Mouse (Mus musculus) heart, adult 18-20 months (tissue): ENCODE measurements around the gene Arhgap15. TPM values are rescaled to one million over a fixed set of nuclear protein-coding genes. Genes with fewer than 3 reads are reported as not detected.

Experiments
- DNase-seq, 2 experiments: peaks; one replicate each; pipeline ENCODE4 v3.0.0; 2021 to 2022; ENCODE audit warnings: mixed read lengths in 1 of 2
- total RNA-seq, 2 experiments: library from RNA; stranded (reverse); gene quantifications; 2 replicates each; pipeline ENCODE4 v1.2.3; 2021

Gene Arhgap15
- total RNA-seq, 2 experiments from 2014 or later: 0.62 to 2.1 TPM

DNA sequence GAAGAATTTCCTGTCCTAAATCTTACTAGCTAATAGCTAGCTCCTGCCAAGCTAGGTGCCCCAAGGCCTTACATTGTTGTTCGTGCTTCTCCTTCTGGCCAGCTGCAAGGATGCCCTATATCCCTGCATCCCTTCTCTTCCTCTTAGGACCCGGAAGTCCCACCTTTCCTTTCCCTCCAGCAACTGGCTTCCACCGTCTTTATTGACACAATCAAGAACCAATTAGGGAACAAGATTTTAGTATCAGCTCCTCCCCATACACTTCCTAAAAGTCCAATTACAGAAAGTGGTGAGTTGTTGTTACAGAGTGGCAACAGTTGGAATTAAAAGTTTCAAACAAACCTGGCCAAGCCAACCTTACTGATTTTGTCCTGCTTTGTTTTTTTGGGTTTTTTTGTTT, 183.1 kb downstream of the Arhgap15 start:
- no peak for DNase-seq

DNA sequence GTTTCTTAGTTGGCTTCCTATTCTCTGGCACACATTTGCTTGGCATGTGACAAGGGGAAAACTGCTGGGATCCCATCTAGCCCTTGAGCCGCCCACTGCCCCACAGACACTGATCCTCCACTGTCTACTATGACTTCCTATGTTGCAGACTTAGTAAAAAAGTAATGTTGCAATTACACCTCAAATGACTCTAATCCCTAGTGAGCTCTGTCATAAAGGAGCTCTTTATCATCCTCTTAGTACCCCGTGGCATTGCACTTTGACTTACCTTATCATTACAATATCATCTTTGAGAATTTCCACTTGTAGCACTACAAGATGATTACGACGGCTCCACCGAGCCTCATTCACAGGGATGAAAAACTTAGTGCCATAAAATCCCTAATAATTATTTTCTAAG, 190.6 kb downstream of the Arhgap15 start:
- no peak for DNase-seq

DNA sequence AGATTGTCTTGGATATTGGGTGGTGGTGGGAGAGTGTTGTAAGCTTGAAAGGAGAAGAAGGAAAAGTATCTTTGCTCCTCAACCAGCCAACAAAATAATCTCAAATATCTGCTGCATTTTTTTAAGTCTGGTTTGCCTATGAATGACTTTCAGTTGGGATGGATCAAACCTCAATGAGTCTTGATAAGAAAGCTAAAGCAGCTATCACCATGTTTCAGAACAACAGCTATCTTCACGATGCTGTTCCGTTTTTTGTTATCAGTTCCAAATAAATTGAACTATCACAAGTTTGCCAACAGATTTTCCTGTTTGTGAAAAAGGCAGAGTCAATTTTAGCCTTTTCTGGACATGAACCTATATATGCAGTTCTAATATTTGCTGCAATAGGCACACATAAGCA, 197.1 kb downstream of the Arhgap15 start:
- no peak for DNase-seq

DNA sequence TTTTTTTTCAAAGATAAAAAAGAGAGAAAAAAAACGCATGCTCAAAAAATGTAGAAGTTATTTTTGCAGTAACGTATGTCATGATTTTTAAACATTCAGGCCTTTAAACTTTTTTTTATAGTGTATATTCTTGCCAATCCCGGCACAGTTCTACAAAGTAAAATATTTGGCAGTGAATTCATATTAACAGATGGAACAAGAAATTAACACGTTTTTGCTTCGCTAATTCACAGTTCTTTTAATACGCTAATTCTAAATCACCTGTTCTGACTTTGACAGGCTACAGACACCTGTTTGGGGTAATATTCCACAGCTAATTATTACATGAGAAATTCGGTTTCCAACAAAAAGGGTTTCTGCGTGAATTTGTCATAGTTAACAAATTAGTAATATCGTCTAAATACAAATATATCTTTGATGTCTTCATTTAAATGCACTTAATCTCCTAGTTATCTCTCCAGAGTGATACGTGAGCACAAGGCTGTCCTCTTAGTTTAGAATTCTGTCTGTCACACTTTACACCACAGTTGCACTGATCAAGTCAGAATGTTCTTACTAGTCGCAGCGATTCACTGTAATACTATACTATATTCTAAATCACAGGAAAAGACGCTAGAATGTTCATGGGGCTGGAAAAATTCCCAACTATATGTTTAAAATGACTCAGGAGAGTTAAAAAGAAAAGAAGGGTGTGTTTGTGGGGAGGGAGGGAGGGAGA, 201.3 kb downstream of the Arhgap15 start:
- no peak for DNase-seq

DNA sequence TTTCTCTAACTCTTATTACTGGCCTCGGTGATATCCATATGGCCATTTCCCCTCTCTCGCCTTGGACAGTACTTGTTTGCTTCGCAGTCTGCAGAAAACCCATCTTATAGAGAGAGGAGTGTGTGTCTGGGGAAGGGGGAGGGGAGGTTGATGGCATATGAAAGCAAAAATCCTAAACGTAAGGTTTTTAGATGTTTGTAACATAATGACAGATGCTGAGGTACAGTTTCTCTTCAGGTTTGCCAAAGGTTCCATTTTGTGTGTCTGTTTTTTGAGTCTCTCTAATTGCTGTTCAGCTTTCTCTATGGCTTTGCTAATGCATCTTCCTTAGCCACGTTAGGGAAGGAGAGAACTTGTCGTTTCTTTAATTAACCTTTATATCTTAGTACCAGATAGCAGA, 202.1 kb downstream of the Arhgap15 start:
- DNase-seq: no peak

DNA sequence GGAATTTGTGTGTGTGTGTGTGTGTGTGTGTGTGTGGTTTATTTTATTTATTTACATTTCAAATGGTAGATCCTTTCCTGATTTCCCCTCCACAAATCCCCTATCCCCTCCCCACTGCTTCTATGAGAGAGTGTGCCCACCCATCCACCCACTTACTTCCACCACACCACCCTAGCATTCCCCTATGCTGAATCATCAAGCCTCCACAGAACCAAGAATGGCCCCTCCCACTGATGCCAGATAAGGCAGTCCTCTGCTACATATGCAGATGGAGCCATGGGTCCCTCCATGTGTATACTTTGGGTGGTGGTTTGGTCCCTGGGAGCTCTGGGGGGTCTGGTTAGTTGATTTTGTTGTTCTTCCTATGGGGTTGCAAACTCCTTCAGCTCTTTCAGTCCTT, 210.6 kb downstream of the Arhgap15 start:
- DNase-seq: no peak

DNA sequence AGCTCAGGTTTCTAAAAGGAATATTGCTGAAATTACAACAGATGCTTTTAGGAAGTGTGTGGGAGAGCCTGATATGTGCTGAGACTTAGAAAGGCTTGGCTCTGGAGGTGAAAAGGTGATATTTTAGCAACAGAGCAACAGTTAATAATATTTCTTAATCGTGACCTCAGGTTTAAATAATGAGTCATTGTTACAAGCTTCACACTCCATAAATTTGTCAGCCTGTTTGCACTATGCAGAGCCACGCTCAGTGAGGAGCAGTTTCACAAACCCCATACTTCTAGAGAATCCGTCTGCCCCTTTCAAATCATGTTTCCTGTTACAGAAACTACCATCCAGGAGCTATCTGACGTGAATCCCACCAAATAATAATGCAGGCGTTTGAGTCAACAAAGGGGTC, 213.8 kb downstream of the Arhgap15 start:
- DNase-seq: no peak

DNA sequence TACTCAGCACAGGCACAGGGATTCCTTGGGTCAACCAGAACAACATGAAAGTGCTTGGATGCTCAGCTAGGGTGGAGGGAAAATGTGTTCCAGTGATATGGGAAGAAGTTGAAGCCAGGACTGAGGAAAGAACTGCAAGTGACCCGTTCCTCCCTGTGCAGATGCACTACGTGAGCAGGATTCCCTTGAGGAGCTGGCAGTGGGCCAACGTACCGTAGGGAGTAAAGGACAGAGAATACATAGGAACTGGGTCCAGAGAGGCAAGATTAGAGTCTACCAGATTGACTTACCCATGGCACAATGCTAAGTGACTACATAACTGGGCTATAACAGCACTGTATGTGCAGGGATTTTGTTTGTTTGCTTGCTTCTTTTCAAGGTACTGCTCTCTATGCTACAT, 220.0 kb downstream of the Arhgap15 start:
- peak; percentile 4 to 10 for DNase-seq

DNA sequence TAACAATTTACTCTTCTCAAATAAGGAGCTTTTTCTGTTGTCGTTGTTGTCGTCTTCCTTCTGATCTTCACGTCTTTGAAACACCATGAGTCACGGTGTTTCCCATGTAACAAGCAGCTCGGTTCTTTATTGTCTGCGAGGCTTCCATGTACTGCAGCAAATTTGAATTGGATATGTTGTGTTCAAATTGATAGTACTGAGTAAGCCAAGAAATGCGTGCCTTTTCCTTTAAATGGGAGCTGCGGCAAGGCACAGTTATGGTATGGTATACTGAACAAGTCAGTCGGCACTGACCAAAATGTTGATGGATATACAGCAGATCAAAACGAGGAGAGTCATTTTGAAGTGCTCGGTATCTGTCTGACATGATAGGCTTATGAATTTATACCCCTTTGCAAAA, 229.1 kb downstream of the Arhgap15 start:
- DNase-seq: no peak

DNA sequence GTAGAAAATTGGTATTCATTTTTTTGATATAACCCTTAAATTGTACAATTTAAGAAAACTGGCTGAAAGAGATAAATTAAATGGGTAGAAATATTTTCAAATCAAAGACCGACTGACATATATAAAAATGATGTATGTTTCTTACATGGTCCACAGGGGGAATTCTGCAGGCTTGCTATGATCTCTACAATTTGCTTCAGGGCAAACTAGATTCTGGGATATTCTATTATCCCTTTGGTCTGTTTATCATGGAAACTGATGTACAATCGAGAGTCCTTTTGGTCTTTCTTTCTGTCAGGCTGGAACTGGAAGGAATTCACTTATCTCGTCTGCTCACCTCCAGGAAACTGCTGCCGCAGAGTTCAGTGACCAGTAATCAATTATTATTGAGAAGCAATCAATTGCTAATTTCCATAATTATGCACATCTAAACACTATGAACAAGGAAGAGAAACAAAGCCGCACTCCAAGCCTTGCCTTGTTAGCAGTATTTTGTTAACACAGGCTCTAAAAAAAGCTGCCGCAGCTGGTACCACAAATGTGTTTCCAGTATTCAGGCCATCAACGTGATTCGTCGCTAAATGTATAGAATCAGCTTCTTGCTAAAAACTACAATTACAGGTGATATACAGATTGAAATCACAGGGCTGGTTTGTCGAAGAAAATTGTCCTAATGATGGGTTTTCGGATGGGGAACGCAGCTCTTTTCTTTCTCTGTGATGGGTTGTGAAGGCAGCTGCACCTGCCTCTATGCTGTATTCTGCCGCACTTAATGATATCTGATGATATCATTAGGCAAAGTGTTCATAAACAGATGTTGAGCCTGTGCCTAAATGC, 229.8 kb downstream of the Arhgap15 start:
- no peak for DNase-seq

DNA sequence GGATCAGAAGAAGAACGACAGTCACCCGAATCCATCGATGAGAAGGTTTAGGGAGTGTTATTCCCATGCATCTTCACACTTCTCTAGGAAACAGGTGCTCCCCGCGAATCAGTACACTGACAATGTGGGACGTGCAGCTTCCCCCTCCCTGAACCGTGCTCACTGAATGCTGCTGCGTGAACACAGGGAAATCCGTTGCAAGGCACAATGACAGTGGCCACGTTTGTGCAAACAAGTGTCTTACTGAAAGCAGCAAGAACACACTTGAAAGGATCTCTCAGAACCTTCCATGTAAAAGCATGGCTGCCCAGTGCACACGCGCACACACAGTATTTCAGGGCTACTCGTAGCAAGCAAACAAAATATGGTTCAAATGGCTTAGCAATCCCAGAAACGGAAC, 237.4 kb downstream of the Arhgap15 start:
- no peak for DNase-seq

DNA sequence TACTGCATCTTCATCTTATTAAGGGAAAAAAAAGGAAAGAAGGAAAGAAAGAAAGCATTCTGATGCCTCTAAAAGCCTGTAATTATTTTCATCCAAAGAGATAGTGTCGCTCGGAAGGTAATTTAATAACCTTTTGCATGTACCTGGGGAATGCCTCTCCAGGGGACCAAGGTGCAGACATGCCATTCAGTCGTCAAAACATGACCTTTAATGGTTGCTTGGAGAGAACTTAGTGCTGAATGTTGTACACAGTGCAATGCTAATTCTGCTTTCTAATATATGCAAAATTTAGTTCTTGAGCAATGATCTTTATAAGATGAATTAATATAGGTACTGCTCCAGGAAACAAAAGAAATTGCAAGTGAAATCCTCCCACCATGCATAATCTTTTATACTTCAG, 239.3 kb downstream of the Arhgap15 start:
- DNase-seq: no peak

DNA sequence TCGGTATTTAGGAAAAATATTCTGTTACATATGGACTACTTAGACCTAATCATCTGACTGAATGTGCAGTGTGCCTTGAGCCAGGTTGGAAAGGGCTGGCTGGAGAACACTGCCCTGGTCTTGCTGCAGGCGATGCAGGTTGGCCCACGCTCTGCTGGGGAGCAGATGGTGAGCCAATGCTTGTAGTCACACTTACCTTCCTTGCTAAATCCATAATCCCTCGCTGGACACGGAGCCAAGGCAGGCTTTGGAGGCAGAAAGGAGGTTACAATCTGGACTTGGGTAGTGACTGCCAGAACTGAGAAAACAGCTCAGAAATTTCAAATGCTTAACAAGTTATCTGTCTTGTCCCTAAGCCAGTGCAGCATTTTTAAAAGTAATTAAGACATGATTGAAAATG, 241.2 kb downstream of the Arhgap15 start:
- no peak for DNase-seq

DNA sequence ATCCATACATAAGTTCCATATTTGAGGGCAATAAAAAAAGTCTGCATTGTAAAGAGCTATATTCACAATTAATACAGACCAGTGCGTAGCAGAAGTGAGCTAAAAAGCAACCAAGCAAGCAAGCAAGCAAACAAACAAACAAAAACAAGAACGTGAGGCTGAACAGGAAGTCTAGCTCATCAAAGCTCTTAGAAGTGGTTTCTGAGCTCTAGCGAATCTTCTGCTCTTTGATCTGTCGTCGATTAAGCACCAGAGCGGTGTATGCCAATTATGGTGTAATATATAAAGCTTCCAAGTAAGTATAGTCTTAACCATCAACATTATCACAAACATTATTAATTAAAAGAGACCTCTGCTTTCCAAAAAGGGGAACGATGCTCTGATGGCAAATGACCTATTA, 243.9 kb downstream of the Arhgap15 start:
- no peak for DNase-seq

DNA sequence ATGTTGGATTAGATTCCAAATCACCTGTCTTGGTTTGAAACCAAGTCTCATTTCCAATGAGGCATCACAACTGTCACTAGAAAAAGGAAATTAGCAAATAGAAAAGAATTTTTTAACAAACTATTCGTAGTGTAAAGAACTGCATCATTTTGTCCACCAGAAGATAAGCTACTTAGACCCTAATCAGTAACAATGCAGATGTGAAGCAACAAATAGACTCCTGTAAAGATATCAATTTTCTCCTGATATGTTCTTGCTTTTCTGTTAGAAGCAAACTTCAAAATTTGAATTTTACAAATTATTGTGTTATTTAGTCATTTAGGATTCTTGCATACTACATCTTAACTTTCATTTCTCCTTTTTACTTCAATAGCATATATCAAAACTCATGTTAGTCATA, 253.8 kb downstream of the Arhgap15 start:
- no peak for DNase-seq

DNA sequence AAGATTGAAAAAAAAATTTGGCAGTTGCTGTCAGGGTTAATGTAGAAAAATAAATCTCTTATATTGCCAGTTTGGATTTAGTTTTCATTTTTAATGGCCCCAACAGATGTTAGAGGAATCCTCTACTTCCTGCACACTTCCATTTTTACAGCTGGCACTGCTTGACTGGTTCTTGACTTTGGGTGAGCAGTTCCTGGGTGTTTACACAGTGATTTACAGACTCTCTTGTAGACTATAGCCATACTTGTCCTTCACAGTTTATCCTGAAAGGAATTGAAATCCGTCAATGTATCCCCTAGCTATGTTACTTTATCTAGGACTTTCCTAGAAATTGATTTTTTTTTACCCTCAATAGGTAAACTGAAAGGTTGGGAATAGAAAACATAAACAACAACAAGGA, 261.6 kb downstream of the Arhgap15 start:
- no peak for DNase-seq

DNA sequence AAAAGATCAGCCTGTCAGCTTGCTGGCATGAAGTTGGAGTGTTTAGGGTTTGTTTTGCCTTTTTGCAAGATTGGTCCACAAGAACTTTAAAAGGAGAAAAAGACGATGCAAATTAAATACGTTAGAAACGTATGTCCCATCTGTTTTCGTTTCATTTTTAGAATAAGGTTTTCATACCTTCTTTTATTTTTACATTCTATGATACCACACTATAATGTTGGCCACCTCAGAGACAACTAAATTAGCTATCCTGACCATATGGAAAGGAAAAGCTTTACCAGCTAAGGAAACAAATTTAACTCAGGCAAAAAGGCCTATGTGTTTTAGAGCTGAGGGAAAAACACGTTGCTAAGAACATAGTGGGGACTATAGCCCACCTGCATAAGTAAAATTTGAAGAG, 264.8 kb downstream of the Arhgap15 start:
- no peak for DNase-seq

DNA sequence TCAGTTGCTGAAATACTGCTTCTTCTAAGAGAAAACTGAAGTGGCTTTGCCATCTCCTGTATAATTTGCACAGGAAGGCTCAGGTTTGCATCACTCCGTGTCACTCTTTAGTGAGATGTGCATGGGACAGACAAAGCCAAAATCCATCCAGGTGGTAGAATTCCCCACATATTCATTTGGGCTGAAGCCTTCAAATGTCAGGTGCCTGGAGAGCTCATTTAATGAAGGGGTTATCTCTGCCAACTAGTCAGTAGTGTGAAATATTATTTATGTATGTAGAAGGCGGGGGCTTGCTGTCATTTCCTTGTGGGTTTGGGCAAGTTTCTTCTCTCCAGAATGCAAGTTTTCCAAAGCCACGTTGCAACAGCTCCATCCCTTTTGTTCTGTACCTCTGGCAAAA, 268.1 kb downstream of the Arhgap15 start:
- DNase-seq: no peak

DNA sequence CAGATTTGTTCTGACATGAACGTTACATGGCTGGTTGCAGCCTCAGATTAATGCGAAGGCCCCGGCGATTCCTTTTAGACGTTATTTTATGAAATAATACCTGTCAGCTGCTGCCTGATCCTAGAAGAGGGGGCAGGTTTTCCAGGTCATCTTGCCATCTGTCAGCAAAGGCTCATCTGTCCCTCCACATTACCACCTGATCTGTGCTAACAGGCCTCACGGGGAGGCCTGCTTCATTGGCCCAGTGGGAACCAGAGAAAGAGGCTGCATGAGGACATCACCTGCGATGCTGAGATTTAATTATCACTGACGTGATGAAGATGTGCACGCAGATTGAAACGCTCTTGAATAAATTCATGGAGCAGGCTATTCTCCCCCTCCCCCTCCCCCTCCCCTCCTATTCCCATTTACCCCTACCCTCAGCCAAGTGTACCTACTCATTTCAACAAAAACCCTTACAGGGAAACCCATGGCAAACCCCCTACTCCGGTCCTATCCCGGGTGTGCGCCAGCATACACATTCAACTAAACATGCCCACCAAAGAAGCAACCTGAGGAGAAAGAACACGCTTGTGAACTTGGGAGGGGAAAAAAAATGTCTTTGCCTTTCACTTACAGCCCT, 268.9 kb downstream of the Arhgap15 start:
- DNase-seq: no peak

DNA sequence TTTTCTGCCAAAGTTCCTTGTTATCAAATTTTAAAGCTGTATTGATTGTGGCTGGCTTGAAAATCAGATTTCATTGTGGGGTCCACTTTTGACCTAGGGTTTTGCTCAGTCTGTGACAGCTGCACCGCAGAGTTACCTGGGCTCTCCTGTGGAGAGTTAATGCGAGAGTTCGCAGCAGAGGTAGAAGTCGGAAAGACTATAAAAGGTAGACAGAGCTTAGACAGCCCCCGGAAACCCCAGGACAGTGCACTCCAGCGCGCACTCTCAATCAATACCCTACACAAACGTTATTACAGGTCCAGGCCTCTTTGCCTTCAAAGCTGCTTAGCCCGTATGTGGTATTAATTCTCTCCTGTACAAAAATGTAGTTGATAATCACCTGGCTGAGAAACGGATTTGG, 269.4 kb downstream of the Arhgap15 start:
- no peak for DNase-seq

DNA sequence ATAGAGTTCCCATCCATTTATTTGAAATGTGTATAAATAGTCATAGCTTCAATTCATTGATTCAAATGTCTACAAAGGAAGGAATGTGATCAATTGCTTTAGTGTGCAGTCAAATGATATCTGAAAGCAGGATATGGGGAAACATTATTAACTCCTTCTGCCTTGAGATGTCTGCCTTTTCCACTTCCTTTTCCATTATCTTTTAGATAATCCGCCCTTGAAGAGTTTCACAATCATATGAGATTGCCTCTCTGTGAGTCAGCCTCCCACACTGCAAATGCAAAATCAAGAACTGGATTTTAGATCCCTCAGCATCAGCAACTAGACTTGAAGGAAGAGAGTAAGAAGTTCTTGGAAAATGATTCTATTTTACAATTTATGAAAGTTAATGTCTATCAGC, 276.1 kb downstream of the Arhgap15 start:
- DNase-seq: no peak

DNA sequence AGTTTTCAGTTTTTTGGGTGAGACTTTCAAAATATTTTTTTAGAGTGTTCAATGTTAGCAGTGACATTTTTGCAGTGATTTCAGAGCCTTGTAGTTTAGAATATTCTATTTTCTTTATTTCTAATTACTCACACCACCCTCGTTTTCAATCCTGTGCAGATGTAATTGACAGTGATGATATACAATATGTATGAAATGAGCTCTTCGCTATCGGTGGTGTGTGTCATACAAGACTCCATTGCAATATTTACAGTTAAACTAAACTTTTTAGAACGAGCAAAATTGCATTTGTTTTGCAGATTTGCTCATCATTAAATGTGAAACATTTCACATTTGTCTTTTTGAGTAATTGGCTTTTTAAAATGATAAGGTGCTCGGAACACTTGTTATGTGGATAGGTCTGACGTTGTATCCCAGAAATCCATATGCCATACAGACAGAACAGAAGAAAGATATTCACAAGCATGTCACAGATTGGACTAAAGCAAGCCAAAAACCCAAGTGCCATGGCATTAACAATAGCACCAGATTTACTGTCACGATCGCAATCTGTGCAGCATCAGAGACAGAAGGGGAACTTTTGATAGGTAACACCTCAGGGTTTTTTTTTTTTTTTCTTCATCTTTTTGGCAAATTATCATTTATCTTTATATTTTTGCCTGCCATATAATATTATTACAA, 280.6 kb downstream of the Arhgap15 start:
- DNase-seq: no peak

DNA sequence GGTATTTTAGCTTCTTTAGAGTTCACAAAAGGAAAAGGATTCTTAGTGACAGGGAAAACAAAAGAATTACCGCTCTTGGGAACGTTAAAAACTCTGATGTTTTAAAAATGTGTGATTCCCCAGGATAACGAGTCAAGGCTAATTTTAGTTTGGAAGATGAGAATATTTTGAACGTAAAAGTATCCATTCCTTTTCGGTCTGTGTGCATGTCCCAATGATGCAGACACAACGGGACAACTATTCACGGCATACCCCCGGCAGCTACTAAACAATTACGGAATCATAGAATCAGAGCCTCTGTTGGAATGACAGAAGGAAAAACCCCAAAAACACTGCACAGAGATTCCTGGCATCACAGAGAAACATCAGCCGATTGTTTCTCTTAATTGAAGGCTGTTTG, 281.2 kb downstream of the Arhgap15 start:
- no peak for DNase-seq
